Mouse (Mus musculus) heart, postnatal 0 days (tissue): ENCODE data around the gene Lamb3. TPM values are rescaled to one million over a fixed set of nuclear protein-coding genes. Genes with fewer than 3 reads are reported as not detected.

ENCODE experiments used
- ATAC-seq: fragments of 200-750 bp; cut with Nextera tagmentation; 2 replicates; pipeline ENCODE4 v1.8.0; 2017; ENCODE audit warnings: low read depth, moderate number of reproducible peaks, moderate library complexity; ENCODE audit not compliant: insufficient read depth
- DNase-seq: peaks from one replicate; pipeline ENCODE4 v3.0.0-alpha.2; 2016; ENCODE audit warnings: low spot score
- H3K27ac ChIP-seq: fragments of 300-500 bp; sonication (generic); 2 replicates; pipeline ENCODE4 v1.5.1; 2014; ENCODE audit warnings: low read depth, mild to moderate bottlenecking
- H3K27me3 ChIP-seq: fragments of 300-500 bp; sonication (generic); 2 replicates; pipeline ENCODE4 v1.6.1; 2014; ENCODE audit warnings: low read length, mixed read lengths; ENCODE audit not compliant: control insufficient read depth, insufficient read depth
- H3K36me3 ChIP-seq: fragments of 300-500 bp; sonication (generic); replicated peaks from 2 replicates; pipeline ENCODE4 v1.6.1; 2014; ENCODE audit warnings: low read length, mixed read lengths; ENCODE audit not compliant: control insufficient read depth, insufficient read depth
- H3K4me1 ChIP-seq: fragments of 300-500 bp; sonication (generic); 2 replicates; pipeline ENCODE4 v1.6.1; 2014; ENCODE audit warnings: antibody characterized with exemption; ENCODE audit not compliant: control insufficient read depth, insufficient read depth
- H3K4me2 ChIP-seq: fragments of 300-500 bp; sonication (generic); 2 replicates; pipeline ENCODE4 v1.6.1; 2014; ENCODE audit warnings: low read depth, mild to moderate bottlenecking, low read length, moderate library complexity
- H3K4me3 ChIP-seq: fragments of 300-500 bp; sonication (generic); 2 replicates; pipeline ENCODE4 v1.5.1; 2014; ENCODE audit warnings: low read depth, low read length
- H3K9ac ChIP-seq: fragments of 300-500 bp; sonication (generic); replicated peaks from 2 replicates; pipeline ENCODE4 v1.6.1; 2014; ENCODE audit warnings: low read depth, low read length, mixed read lengths
- H3K9me3 ChIP-seq: fragments of 300-500 bp; sonication (generic); replicated peaks from 2 replicates; pipeline ENCODE4 v1.6.1; 2016; ENCODE audit warnings: low read length; ENCODE audit not compliant: control insufficient read depth
- CTCF ChIP-seq: IDR thresholded peaks from 2 replicates; pipeline ENCODE4 v1.5.1; 2016; ENCODE audit warnings: antibody characterized with exemption, control low read depth, low read depth
- EP300 ChIP-seq: IDR thresholded peaks from 2 replicates; pipeline ENCODE4 v1.6.1; 2016; ENCODE audit warnings: antibody characterized with exemption, low read depth
- WGBS: fragments of 180-500 bp; shearing (Covaris S2); extraction: QIAGEN DNeasy Blood & Tissue Kit; methylation state at CpG from one replicate; pipeline ENCODE4 v1.1.7; 2014; 5-methylcytosine and 5-hydroxymethylcytosine counted together
- polyA plus RNA-seq: library from polyadenylated mRNA; unstranded; fragments of >200 nt; fragmentation: Nextera tagmentation; extraction: Ambion mirVana; gene quantifications from 2 replicates; pipeline ENCODE4 v1.2.1, GENCODE M21; 2015
- total RNA-seq: library from RNA; depleted of rRNA; stranded (reverse); fragments of >200 nt; gene quantifications from 2 replicates; pipeline ENCODE4 v1.2.3, GENCODE M21; 2014; ENCODE audit warnings: low replicate concordance

The Lamb3 gene
- total and polyA plus RNA-seq, 2 experiments from 2014 or later: 8.1 to 9.8 TPM

DNA sequence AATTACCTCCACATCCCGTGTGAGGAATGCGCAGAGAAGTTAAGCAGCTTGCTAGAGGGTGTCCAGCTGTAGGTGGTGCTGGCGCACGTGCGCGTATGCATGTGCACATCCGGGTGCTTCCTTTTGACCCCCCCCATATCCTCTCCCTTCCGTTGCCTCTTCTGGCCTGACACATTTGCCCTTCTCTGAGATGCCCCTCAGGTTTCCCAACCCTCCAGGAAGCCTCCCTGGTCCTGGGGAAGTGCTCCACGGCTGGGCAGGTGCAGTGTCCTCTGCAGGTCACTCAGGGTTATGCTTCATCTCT lies 129.5 kb downstream of the Lamb3 start:
- H3K4me3 ChIP-seq: no peak overlapping the region
- H3K4me2 ChIP-seq: no peak overlapping the region
- no peak for ATAC-seq
- no peak for DNase-seq
- peaks cover 53% of the 10 kb centered on the region for H3K4me1 ChIP-seq
- no peaks in the 10 kb centered on the region for H3K36me3 ChIP-seq
- no peaks in the 10 kb centered on the region for H3K27me3 ChIP-seq
- TF ChIP-seq EP300 (no peak), CTCF (no peak)
- peak overlapping the region; percentile 95 for H3K27ac ChIP-seq
- H3K9ac ChIP-seq: no peak overlapping the region
- no peaks in the 10 kb centered on the region for H3K9me3 ChIP-seq
- 69% methylated on average over 9 of the region's 9 CpGs for WGBS

GRCm38 (mm10) chr1:193337787-193338310 lies 130.3 kb downstream of the Lamb3 start:
- Histone ChIP-seq H3K4me2 (no peak overlapping the region), H3K36me3 (no peaks in the 10 kb centered on the region), H3K27me3 (no peaks in the 10 kb centered on the region), H3K9ac (no peak overlapping the region), H3K4me1 (peaks cover 49% of the 10 kb centered on the region), H3K4me3 (no peak overlapping the region), H3K9me3 (no peaks in the 10 kb centered on the region), H3K27ac (peak overlapping the region; percentile 95)
- WGBS: 42% methylated on average over 4 of the region's 4 CpGs
- no peak for TF ChIP-seq CTCF
- no peak for TF ChIP-seq EP300
- ATAC-seq: no peak
- no peak for DNase-seq

DNA sequence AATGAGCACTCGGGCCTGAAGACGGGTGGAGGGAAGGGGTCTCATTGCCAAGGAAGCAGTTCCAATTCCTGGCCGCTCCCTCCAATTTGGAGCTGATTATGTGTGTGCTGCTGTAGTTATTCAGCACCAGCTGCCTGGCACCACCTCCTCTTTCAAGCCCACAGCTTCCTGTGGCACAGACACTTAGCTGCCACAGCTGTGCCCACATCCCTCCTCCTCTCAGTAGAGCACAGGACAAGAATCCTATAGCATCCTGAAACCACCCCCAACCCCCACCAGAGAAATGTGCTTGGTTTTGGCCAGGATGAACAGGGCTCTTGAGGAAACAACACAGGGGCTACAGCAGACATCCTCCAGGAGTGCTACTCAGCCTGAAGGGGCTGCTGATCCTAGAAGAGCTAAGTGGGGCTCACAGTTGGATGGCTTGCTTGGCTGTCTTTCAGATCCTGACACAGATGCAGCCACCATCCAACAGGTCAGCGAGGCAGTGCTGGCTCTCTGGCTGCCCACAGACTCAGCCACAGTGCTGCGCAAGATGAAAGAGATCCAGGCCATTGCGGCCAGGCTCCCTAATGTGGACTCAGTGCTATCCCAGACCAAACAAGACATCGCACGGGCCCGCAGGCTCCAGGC lies 131.0 kb downstream of the Lamb3 start:
- TF ChIP-seq CTCF (no peak), EP300 (no peak)
- no peak overlapping the region for H3K4me3 ChIP-seq
- DNase-seq (no peak), ATAC-seq (no peak)
- no peaks in the 10 kb centered on the region for H3K36me3 ChIP-seq
- H3K27ac ChIP-seq: peak overlapping the region; percentile 95
- whole genome bisulfite sequencing: 77% methylated on average over 9 of the region's 9 CpGs
- no peaks in the 10 kb centered on the region for H3K27me3 ChIP-seq
- peaks cover 43% of the 10 kb centered on the region for H3K4me1 ChIP-seq
- no peak overlapping the region for H3K9ac ChIP-seq
- H3K9me3 ChIP-seq: no peaks in the 10 kb centered on the region
- H3K4me2 ChIP-seq: no peak overlapping the region

DNA sequence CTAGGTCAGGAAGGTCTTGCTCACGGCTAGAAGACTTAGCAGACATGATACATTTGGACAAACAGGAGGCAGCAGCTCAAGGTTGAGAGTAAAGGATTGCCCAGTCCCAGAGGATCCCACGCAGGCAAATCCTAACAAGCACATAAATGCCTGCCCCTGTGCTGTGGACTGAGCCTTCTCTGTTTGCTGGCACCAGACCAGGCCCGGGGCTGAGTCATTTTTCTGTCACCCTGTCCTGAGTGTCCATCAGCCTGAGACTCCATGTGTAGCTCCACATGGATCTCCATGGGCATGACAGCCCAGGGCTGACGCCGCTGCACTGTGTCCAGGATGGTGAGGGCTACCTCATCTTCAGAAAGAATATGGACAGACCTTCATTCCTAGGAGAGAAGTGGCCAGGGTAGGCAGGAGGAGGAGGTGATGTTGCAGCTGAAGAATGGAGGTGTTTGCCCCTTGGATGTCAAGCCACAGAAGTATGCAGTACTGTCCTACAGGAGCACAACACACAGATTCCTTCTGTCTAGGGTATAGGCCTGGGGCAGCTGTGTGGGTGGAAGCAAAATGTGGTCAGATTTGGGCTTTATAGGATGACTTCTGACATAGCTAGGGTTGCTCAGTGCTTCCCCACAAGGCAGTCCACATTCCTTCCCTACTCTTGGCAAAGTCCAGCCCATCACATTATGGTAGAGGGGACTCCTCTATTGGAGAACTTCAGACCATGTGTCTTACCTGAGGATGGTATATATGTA lies 134.9 kb downstream of the Lamb3 start:
- no peaks in the 10 kb centered on the region for H3K9me3 ChIP-seq
- TF ChIP-seq CTCF (no peak), EP300 (no peak)

DNA sequence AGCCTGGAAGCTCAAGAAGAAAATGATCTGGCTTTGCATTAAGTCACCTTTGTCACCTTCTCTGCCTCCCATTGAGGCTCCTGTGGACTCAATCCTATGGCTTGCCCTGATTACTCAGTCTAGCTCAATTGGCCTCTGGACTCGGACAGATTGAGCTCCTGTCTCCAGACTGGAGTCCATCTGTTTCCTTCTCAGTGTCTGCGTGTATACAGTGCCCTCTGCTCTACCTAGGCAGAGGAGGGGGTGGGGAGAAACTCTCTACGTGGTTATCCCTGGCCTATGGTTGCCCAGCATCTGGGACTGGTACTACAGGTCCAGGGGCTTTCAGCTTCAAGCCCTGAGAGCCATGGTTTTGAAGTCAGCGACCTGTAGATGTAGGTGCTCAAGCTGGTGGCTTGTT lies 136.4 kb downstream of the Lamb3 start:
- Histone ChIP-seq H3K4me1 (peaks cover 2% of the 10 kb centered on the region; the same call in 1 of the 2 replicates), H3K9ac (no peak overlapping the region), H3K4me2 (no peak overlapping the region), H3K36me3 (no peaks in the 10 kb centered on the region), H3K4me3 (no peak overlapping the region), H3K9me3 (no peaks in the 10 kb centered on the region), H3K27ac (no peak overlapping the region), H3K27me3 (no peaks in the 10 kb centered on the region)
- WGBS: 74% methylated on average over 4 of the region's 4 CpGs
- TF ChIP-seq EP300 (no peak), CTCF (no peak)
- DNase-seq: no peak
- no peak for ATAC-seq

More for the DNA sequence above, 134.9 kb downstream of the Lamb3 start:
- Histone ChIP-seq H3K4me2 (no peak overlapping the region), H3K36me3 (no peaks in the 10 kb centered on the region), H3K4me1 (peaks cover 9% of the 10 kb centered on the region), H3K9ac (no peak overlapping the region), H3K4me3 (no peak overlapping the region), H3K27ac (no peak overlapping the region), H3K27me3 (no peaks in the 10 kb centered on the region)
- WGBS: 70% methylated on average over 5 of the region's 5 CpGs
- DNase-seq: no peak
- ATAC-seq: no peak
